Mouse (Mus musculus) CH12.LX (cell line): Measurements from ENCODE around the gene Olfr818. TPM values are rescaled to one million over a fixed set of nuclear protein-coding genes. Genes with fewer than 3 reads are reported as not detected.

ENCODE experiments used
- polyA plus RNA-seq: library from polyadenylated mRNA; unstranded; fragments of >175 nt; gene quantifications from 2 replicates; pipeline ENCODE4 v1.2.1, GENCODE M21; 2012; ENCODE audit warnings: low read depth; ENCODE audit not compliant: insufficient read length
- total RNA-seq, 2 experiments: library from RNA; depleted of rRNA; stranded (reverse); fragments of 300-350 nt in 1 of 2; fragments of >200 nt in 1 of 2; gene quantifications; 2 replicates each; pipeline ENCODE4 v1.2.3; 2012 to 2014

Gene Olfr818
- total and polyA plus RNA-seq, 3 experiments, result not detected

Other genes with a start within 250 kb of the Olfr818 start
Only the 20 nearest of the 23 such genes appear.
- gene Olfr806, start 207.2 kb downstream of the Olfr818 start, total RNA-seq (2012; rRNA removed), result not detected in 2 replicates
- gene Olfr806, start 207.2 kb downstream of the Olfr818 start, total RNA-seq (2014; rRNA removed), result not detected in 2 replicates
- not detected in 2 replicates for gene Olfr806, start 207.2 kb downstream of the Olfr818 start, polyA plus RNA-seq
- gene Olfr807, start 191.3 kb downstream of the Olfr818 start, total RNA-seq (2012; rRNA removed), result not detected in 2 replicates
- not detected in 2 replicates for gene Olfr807, start 191.3 kb downstream of the Olfr818 start, total RNA-seq (2014; rRNA removed)
- gene Olfr807, start 191.3 kb downstream of the Olfr818 start, polyA plus RNA-seq, result not detected in 2 replicates
- gene Olfr808, start 183.6 kb downstream of the Olfr818 start, total RNA-seq (2012; rRNA removed), result not detected in 2 replicates
- not detected in 2 replicates for gene Olfr808, start 183.6 kb downstream of the Olfr818 start, total RNA-seq (2014; rRNA removed)
- not detected in 2 replicates for gene Olfr808, start 183.6 kb downstream of the Olfr818 start, polyA plus RNA-seq
- not detected in 2 replicates for gene Olfr809, start 174.5 kb downstream of the Olfr818 start, total RNA-seq (2012; rRNA removed)
- gene Olfr809, start 174.5 kb downstream of the Olfr818 start, total RNA-seq (2014; rRNA removed), result not detected in 2 replicates
- gene Olfr809, start 174.5 kb downstream of the Olfr818 start, polyA plus RNA-seq, result not detected in 2 replicates
- gene Olfr810, start 154.2 kb downstream of the Olfr818 start, total RNA-seq (2012; rRNA removed), result not detected in 2 replicates
- not detected in 2 replicates for gene Olfr810, start 154.2 kb downstream of the Olfr818 start, total RNA-seq (2014; rRNA removed)
- not detected in 2 replicates for gene Olfr810, start 154.2 kb downstream of the Olfr818 start, polyA plus RNA-seq
- not detected in 2 replicates for gene Olfr811, start 144.7 kb downstream of the Olfr818 start, total RNA-seq (2012; rRNA removed)
- gene Olfr811, start 144.7 kb downstream of the Olfr818 start, total RNA-seq (2014; rRNA removed), result not detected in 2 replicates
- not detected in 2 replicates for gene Olfr811, start 144.7 kb downstream of the Olfr818 start, polyA plus RNA-seq
- not detected in 2 replicates for gene Olfr812, start 103.0 kb downstream of the Olfr818 start, total RNA-seq (2012; rRNA removed)
- gene Olfr812, start 103.0 kb downstream of the Olfr818 start, total RNA-seq (2014; rRNA removed), result not detected in 2 replicates
- not detected in 2 replicates for gene Olfr812, start 103.0 kb downstream of the Olfr818 start, polyA plus RNA-seq
- gene Olfr813, start 93.7 kb downstream of the Olfr818 start, total RNA-seq (2012; rRNA removed), result not detected in 2 replicates
- gene Olfr813, start 93.7 kb downstream of the Olfr818 start, total RNA-seq (2014; rRNA removed), result not detected in 2 replicates
- not detected in 2 replicates for gene Olfr813, start 93.7 kb downstream of the Olfr818 start, polyA plus RNA-seq
- gene Olfr814, start 69.2 kb downstream of the Olfr818 start, total RNA-seq (2012; rRNA removed), result not detected in 2 replicates
- not detected in 2 replicates for gene Olfr814, start 69.2 kb downstream of the Olfr818 start, total RNA-seq (2014; rRNA removed)
- not detected in 2 replicates for gene Olfr814, start 69.2 kb downstream of the Olfr818 start, polyA plus RNA-seq
- not detected in 2 replicates for gene Olfr815, start 43.2 kb downstream of the Olfr818 start, total RNA-seq (2012; rRNA removed)
- gene Olfr815, start 43.2 kb downstream of the Olfr818 start, total RNA-seq (2014; rRNA removed), result not detected in 2 replicates
- not detected in 2 replicates for gene Olfr815, start 43.2 kb downstream of the Olfr818 start, polyA plus RNA-seq
- not detected in 2 replicates for gene Olfr816, start 33.5 kb downstream of the Olfr818 start, total RNA-seq (2012; rRNA removed)
- gene Olfr816, start 33.5 kb downstream of the Olfr818 start, total RNA-seq (2014; rRNA removed), result not detected in 2 replicates
- not detected in 2 replicates for gene Olfr816, start 33.5 kb downstream of the Olfr818 start, polyA plus RNA-seq
- gene Olfr819, start 18.2 kb upstream of the Olfr818 start, total RNA-seq (2012; rRNA removed), result not detected in 2 replicates
- not detected in 2 replicates for gene Olfr819, start 18.2 kb upstream of the Olfr818 start, total RNA-seq (2014; rRNA removed)
- gene Olfr819, start 18.2 kb upstream of the Olfr818 start, polyA plus RNA-seq, result not detected in 2 replicates
- gene Olfr247, start 27.0 kb upstream of the Olfr818 start, total RNA-seq (2012; rRNA removed), result not detected in 2 replicates
- gene Olfr247, start 27.0 kb upstream of the Olfr818 start, total RNA-seq (2014; rRNA removed), result not detected in 2 replicates
- gene Olfr247, start 27.0 kb upstream of the Olfr818 start, polyA plus RNA-seq, result not detected in 2 replicates
- not detected in 2 replicates for gene Gm10310, start 36.0 kb upstream of the Olfr818 start, total RNA-seq (2012; rRNA removed)
- not detected in 2 replicates for gene Gm10310, start 36.0 kb upstream of the Olfr818 start, total RNA-seq (2014; rRNA removed)
- gene Gm10310, start 36.0 kb upstream of the Olfr818 start, polyA plus RNA-seq, result not detected in 2 replicates
- not detected in 2 replicates for gene Olfr820, start 63.5 kb upstream of the Olfr818 start, total RNA-seq (2012; rRNA removed)
- gene Olfr820, start 63.5 kb upstream of the Olfr818 start, total RNA-seq (2014; rRNA removed), result not detected in 2 replicates
- gene Olfr820, start 63.5 kb upstream of the Olfr818 start, polyA plus RNA-seq, result not detected in 2 replicates
- not detected in 2 replicates for gene Olfr821, start 81.2 kb upstream of the Olfr818 start, total RNA-seq (2012; rRNA removed)
- not detected in 2 replicates for gene Olfr821, start 81.2 kb upstream of the Olfr818 start, total RNA-seq (2014; rRNA removed)
- not detected in 2 replicates for gene Olfr821, start 81.2 kb upstream of the Olfr818 start, polyA plus RNA-seq
- not detected in 2 replicates for gene Olfr822, start 122.1 kb upstream of the Olfr818 start, total RNA-seq (2012; rRNA removed)
- gene Olfr822, start 122.1 kb upstream of the Olfr818 start, total RNA-seq (2014; rRNA removed), result not detected in 2 replicates
- gene Olfr822, start 122.1 kb upstream of the Olfr818 start, polyA plus RNA-seq, result not detected in 2 replicates
- not detected in 2 replicates for gene Olfr823, start 166.3 kb upstream of the Olfr818 start, total RNA-seq (2012; rRNA removed)
- gene Olfr823, start 166.3 kb upstream of the Olfr818 start, total RNA-seq (2014; rRNA removed), result not detected in 2 replicates
- gene Olfr823, start 166.3 kb upstream of the Olfr818 start, polyA plus RNA-seq, result not detected in 2 replicates
- gene Olfr824, start 180.9 kb upstream of the Olfr818 start, total RNA-seq (2012; rRNA removed), result not detected in 2 replicates
- gene Olfr824, start 180.9 kb upstream of the Olfr818 start, total RNA-seq (2014; rRNA removed), result not detected in 2 replicates
- gene Olfr824, start 180.9 kb upstream of the Olfr818 start, polyA plus RNA-seq, result not detected in 2 replicates
- gene Olfr825, start 217.7 kb upstream of the Olfr818 start, total RNA-seq (2012; rRNA removed), result not detected in 2 replicates
- not detected in 2 replicates for gene Olfr825, start 217.7 kb upstream of the Olfr818 start, total RNA-seq (2014; rRNA removed)
- gene Olfr825, start 217.7 kb upstream of the Olfr818 start, polyA plus RNA-seq, result not detected in 2 replicates